Mouse (Mus musculus) limb, embryonic 10.5 days (tissue): Measurements from ENCODE around the gene Pdzd8. TPM values are rescaled to one million over a fixed set of nuclear protein-coding genes. Genes with fewer than 3 reads are reported as not detected.

ENCODE experiments used
- DNase-seq: peaks from one replicate; pipeline ENCODE4 v3.0.0-alpha.2; 2017; ENCODE audit warnings: low spot score
- H3K27ac ChIP-seq: fragments of 300-500 bp; sonication (generic); 2 replicates; pipeline ENCODE4 v1.5.1; 2016; ENCODE audit warnings: mild to moderate bottlenecking
- H3K27me3 ChIP-seq: fragments of 300-500 bp; sonication (generic); 2 replicates; pipeline ENCODE4 v1.6.1; 2016; ENCODE audit warnings: low read depth, mild to moderate bottlenecking; ENCODE audit not compliant: poor library complexity, severe bottlenecking
- H3K36me3 ChIP-seq: fragments of 300-500 bp; sonication (generic); 2 replicates; pipeline ENCODE4 v1.6.1; 2016; ENCODE audit warnings: mild to moderate bottlenecking, moderate library complexity
- H3K4me1 ChIP-seq: fragments of 300-500 bp; sonication (generic); 2 replicates; pipeline ENCODE4 v1.6.1; 2016
- H3K4me3 ChIP-seq: fragments of 300-500 bp; sonication (generic); 2 replicates; pipeline ENCODE4 v1.5.1; 2016; ENCODE audit warnings: mild to moderate bottlenecking, moderate library complexity
- H3K9me3 ChIP-seq: fragments of 300-500 bp; sonication (generic); replicated peaks from 2 replicates; pipeline ENCODE4 v1.6.1; 2016; ENCODE audit warnings: mild to moderate bottlenecking
- WGBS: fragments of 180-500 bp; shearing (Covaris S2); methylation state at CpG from one replicate; pipeline ENCODE4 v1.1.7; 2016; 5-methylcytosine and 5-hydroxymethylcytosine counted together
- polyA plus RNA-seq: library from polyadenylated mRNA; unstranded; fragments of >200 nt; fragmentation: Nextera tagmentation; extraction: Ambion mirVana; gene quantifications from 2 replicates; pipeline ENCODE4 v1.2.1, GENCODE M21; 2016

The Pdzd8 gene
- polyA plus RNA-seq, 1 experiment from 2014 or later, result 12.4 TPM

GRCm38 (mm10) chr19:59259633-59260032, 85.9 kb downstream of the Pdzd8 start:
- Histone ChIP-seq H3K4me1 (peaks cover 23% of the 10 kb centered on the region), H3K27me3 (peaks cover 46% of the 10 kb centered on the region)

GRCm38 (mm10) chr19:59252651-59253050, 92.9 kb downstream of the Pdzd8 start:
- H3K4me1 ChIP-seq, result peaks cover 5% of the 10 kb centered on the region; the same call in 1 of the 2 replicates
- H3K9me3 ChIP-seq, result no peaks in the 10 kb centered on the region
- 83% methylated on average over 2 of the region's 2 CpGs for WGBS
- DNase-seq, result no peak
- H3K27me3 ChIP-seq, result peaks cover 6% of the 10 kb centered on the region; the same call in 1 of the 2 replicates
- H3K27ac ChIP-seq, result no peak overlapping the region
- no peaks in the 10 kb centered on the region for H3K36me3 ChIP-seq
- H3K4me3 ChIP-seq, result no peak overlapping the region

More at GRCm38 (mm10) chr19:59259633-59260032, 85.9 kb downstream of the Pdzd8 start:
- DNase-seq, result no peak
- Histone ChIP-seq H3K9me3 (no peaks in the 10 kb centered on the region), H3K36me3 (no peaks in the 10 kb centered on the region), H3K4me3 (no peak overlapping the region), H3K27ac (no peak overlapping the region)
- 34% methylated on average over 5 of the region's 5 CpGs for WGBS

GRCm38 (mm10) chr19:59248553-59249286, 96.9 kb downstream of the Pdzd8 start:
- H3K9me3 ChIP-seq, result no peaks in the 10 kb centered on the region
- WGBS, result 77% methylated on average over 11 of the region's 11 CpGs
- peaks cover 5% of the 10 kb centered on the region; the same call in 1 of the 2 replicates for H3K4me1 ChIP-seq
- no peak for DNase-seq
- H3K27ac ChIP-seq, result no peak overlapping the region
- peaks cover 6% of the 10 kb centered on the region; the same call in 1 of the 2 replicates for H3K27me3 ChIP-seq
- no peak overlapping the region for H3K4me3 ChIP-seq
- H3K36me3 ChIP-seq, result no peaks in the 10 kb centered on the region

GRCm38 (mm10) chr19:59248144-59248543, 97.4 kb downstream of the Pdzd8 start:
- H3K4me1 ChIP-seq, result peaks cover 5% of the 10 kb centered on the region; the same call in 1 of the 2 replicates
- peaks cover 6% of the 10 kb centered on the region; the same call in 1 of the 2 replicates for H3K27me3 ChIP-seq
- no peak overlapping the region for H3K4me3 ChIP-seq
- WGBS, result 88% methylated on average over 4 of the region's 4 CpGs
- no peak for DNase-seq
- H3K36me3 ChIP-seq, result no peaks in the 10 kb centered on the region
- H3K9me3 ChIP-seq, result no peaks in the 10 kb centered on the region
- no peak overlapping the region for H3K27ac ChIP-seq

Other genes with a start within 250 kb of the Pdzd8 start
- gene Vax1, start 175.7 kb downstream of the Pdzd8 start, polyA plus RNA-seq, result not detected in 2 replicates
- gene Kcnk18, start 126.6 kb downstream of the Pdzd8 start, polyA plus RNA-seq, result not detected in 2 replicates
- gene Slc18a2, start 84.9 kb downstream of the Pdzd8 start, polyA plus RNA-seq, result 7.5 and 9.7 TPM in 2 replicates
- gene Rps12-ps3, start 23.5 kb downstream of the Pdzd8 start, polyA plus RNA-seq, result 7.6 and 11.1 TPM in 2 replicates
- 12.0 and 12.7 TPM in 2 replicates for gene Emx2, start 112.6 kb upstream of the Pdzd8 start, polyA plus RNA-seq